Mouse (Mus musculus): ENCODE measurements around the gene Tspyl3. TPM values are rescaled to one million over a fixed set of nuclear protein-coding genes. Genes with fewer than 3 reads are reported as not detected.

The Tspyl3 gene
- polyA plus RNA-seq, 2 experiments from 2014 or later: 25.3 to 25.6 TPM

GRCm38 (mm10) chr2:153227959-153228358 is 2.7 kb upstream of the Tspyl3 start:
- no peak for ATAC-seq

- ATAC-seq: no peak
Observed at GRCm38 (mm10) chr2:153225595-153225953, 333 bp upstream of the Tspyl3 start.

- ATAC-seq: no peak
Observed at GRCm38 (mm10) chr2:153222566-153222965, 2.7 kb downstream of the Tspyl3 start.

- ATAC-seq: no peak
Observed at GRCm38 (mm10) chr2:153222130-153222529, 3.1 kb downstream of the Tspyl3 start.

- ATAC-seq: no peak
Observed at GRCm38 (mm10) chr2:153221620-153222019, 3.6 kb downstream of the Tspyl3 start.

GRCm38 (mm10) chr2:153218516-153218915 is 6.7 kb downstream of the Tspyl3 start:
- no peak for ATAC-seq

- no peak for ATAC-seq
Observed at GRCm38 (mm10) chr2:153217826-153218340, 7.4 kb downstream of the Tspyl3 start.

GRCm38 (mm10) chr2:153215421-153215820 is 9.8 kb downstream of the Tspyl3 start:
- ATAC-seq: peak; percentile 12

GRCm38 (mm10) chr2:153214771-153215259 is 10.4 kb downstream of the Tspyl3 start:
- peak; percentile 94 for ATAC-seq

GRCm38 (mm10) chr2:153213351-153213750 is 11.9 kb downstream of the Tspyl3 start:
- ATAC-seq: no peak

GRCm38 (mm10) chr2:153211451-153211850 is 13.8 kb downstream of the Tspyl3 start:
- peak; percentile 21 for ATAC-seq

- ATAC-seq: no peak
Observed at GRCm38 (mm10) chr2:153209286-153209685, 16.0 kb downstream of the Tspyl3 start.

- ATAC-seq: no peak
Observed at GRCm38 (mm10) chr2:153208149-153208548, 17.1 kb downstream of the Tspyl3 start.

GRCm38 (mm10) chr2:153202766-153203165 is 22.5 kb downstream of the Tspyl3 start:
- ATAC-seq: no peak

- ATAC-seq: no peak
Observed at GRCm38 (mm10) chr2:153199114-153199513, 26.1 kb downstream of the Tspyl3 start.

- no peak for ATAC-seq
Observed at GRCm38 (mm10) chr2:153198485-153198884, 26.8 kb downstream of the Tspyl3 start.

GRCm38 (mm10) chr2:153194255-153194654 is 31.0 kb downstream of the Tspyl3 start:
- ATAC-seq: no peak

GRCm38 (mm10) chr2:153191242-153191641 is 34.0 kb downstream of the Tspyl3 start:
- no peak for ATAC-seq

GRCm38 (mm10) chr2:153187848-153188247 is 37.4 kb downstream of the Tspyl3 start:
- ATAC-seq: no peak

GRCm38 (mm10) chr2:153186176-153186591 is 39.1 kb downstream of the Tspyl3 start:
- ATAC-seq: no peak

- ATAC-seq: no peak
Observed at GRCm38 (mm10) chr2:153179961-153180360, 45.3 kb downstream of the Tspyl3 start.

GRCm38 (mm10) chr2:153179126-153179860 is 45.9 kb downstream of the Tspyl3 start:
- ATAC-seq: no peak

- ATAC-seq: no peak
Observed at GRCm38 (mm10) chr2:153177188-153177587, 48.1 kb downstream of the Tspyl3 start.

GRCm38 (mm10) chr2:153175995-153176570 is 49.2 kb downstream of the Tspyl3 start:
- no peak for ATAC-seq
